Mouse (Mus musculus) spleen, adult 12 weeks (tissue): ENCODE results near the gene Eml3.

ENCODE experiments used
- DNase-seq: peaks from one replicate; pipeline ENCODE4 v3.0.0; 2022; ENCODE audit warnings: low spot score

Eml3 gene

GRCm38 (mm10) chr19:8988346-8989065, 59.2 kb downstream of the Eml3 start:
- no peak for DNase-seq

- DNase-seq = no peak
These were observed 59.8 kb downstream of the Eml3 start, which contains the start of gene Ahnak for GRCm38 (mm10) chr19:8989066-8989566. Ahnak (plus strand) TSS chr19:8989284.

DNA sequence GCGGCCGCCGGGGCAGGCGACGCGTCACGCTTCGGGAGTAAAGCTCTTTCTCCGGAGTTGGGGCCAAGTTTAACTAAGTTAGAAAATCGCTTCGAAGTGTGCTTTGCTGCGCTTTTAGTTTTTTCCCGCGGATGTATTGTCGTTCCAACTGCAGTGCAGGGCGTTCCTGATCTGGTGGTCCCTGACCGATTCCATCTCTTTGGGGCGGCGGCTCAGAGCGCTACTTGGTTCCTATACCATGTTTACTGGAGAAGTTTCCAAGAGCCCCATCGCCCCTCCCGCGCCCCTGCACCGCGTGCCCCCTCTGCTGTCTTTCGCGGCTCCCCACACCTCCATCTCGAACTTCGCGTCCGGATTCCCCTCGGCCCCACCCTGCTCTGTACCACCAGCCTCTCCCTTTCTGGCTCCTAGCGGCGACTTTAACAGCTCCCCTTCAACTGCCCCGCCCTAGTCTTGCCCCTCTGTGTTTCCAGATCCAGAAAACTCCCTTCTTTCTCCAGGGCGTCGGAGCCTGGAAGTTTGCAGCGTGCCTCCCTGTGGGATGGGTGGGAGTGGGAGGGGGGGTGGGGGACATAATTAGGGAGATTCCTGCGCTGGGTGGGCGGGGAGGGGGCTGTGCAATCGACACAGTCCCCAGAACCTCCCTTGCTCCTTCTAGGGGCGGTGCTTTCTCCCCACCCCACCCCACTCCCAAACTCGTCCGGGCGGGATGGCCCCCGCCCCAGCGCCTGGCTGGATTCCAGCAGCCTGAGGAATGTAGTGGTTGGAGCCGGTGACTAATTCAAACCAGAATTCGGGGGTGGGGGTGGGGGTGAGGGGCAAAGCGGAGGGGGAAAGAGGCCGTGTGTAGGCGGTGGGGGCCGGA, 60.4 kb downstream of the Eml3 start:
- no peak for DNase-seq

- no peak for DNase-seq
These were observed 61.2 kb downstream of the Eml3 start for GRCm38 (mm10) chr19:8990432-8991102.
